Mouse (Mus musculus) lung, postnatal 0 days (tissue): Measurements from ENCODE around the gene Mrpl53. TPM values are rescaled to one million over a fixed set of nuclear protein-coding genes. Genes with fewer than 3 reads are reported as not detected.

ENCODE experiments used
- ATAC-seq: fragments of 200-750 bp; cut with Nextera tagmentation; 2 replicates; pipeline ENCODE4 v1.8.0; 2017; ENCODE audit warnings: moderate library complexity
- DNase-seq: peaks from one replicate; pipeline ENCODE4 v3.0.0-alpha.2; 2016; ENCODE audit warnings: low spot score
- H3K27ac ChIP-seq: fragments of 300-500 bp; sonication (generic); 2 replicates; pipeline ENCODE4 v1.5.1; 2014; ENCODE audit warnings: antibody characterized with exemption, mild to moderate bottlenecking, low read length, mixed read lengths
- H3K27me3 ChIP-seq: fragments of 300-500 bp; sonication (generic); replicated peaks from 2 replicates; pipeline ENCODE4 v1.6.1; 2014; ENCODE audit warnings: low read length, mixed read lengths; ENCODE audit not compliant: insufficient read depth
- H3K36me3 ChIP-seq: fragments of 300-500 bp; sonication (generic); 2 replicates; pipeline ENCODE4 v1.6.1; 2014; ENCODE audit warnings: low read length, mixed read lengths; ENCODE audit not compliant: insufficient read depth
- H3K4me1 ChIP-seq: fragments of 300-500 bp; sonication (generic); 2 replicates; pipeline ENCODE4 v1.6.1; 2014; ENCODE audit warnings: antibody characterized with exemption, low read depth, low read length, mixed read lengths; ENCODE audit not compliant: insufficient read depth
- H3K4me2 ChIP-seq: fragments of 300-500 bp; sonication (generic); replicated peaks from 2 replicates; pipeline ENCODE4 v1.6.1; 2014; ENCODE audit warnings: low read depth, mild to moderate bottlenecking, low read length, moderate library complexity, mixed read lengths
- H3K4me3 ChIP-seq: fragments of 300-500 bp; sonication (generic); 2 replicates; pipeline ENCODE4 v1.5.1; 2014; ENCODE audit warnings: low read depth, low read length
- H3K9ac ChIP-seq: fragments of 300-500 bp; sonication (generic); replicated peaks from 2 replicates; pipeline ENCODE4 v1.6.1; 2014; ENCODE audit warnings: low read depth, mild to moderate bottlenecking
- H3K9me3 ChIP-seq: fragments of 300-500 bp; sonication (generic); 2 replicates; pipeline ENCODE4 v1.6.1; 2016; ENCODE audit warnings: low read length, mixed read lengths
- CTCF ChIP-seq: IDR thresholded peaks from 2 replicates; pipeline ENCODE4 v1.5.1; 2016; ENCODE audit warnings: antibody characterized with exemption, mild to moderate bottlenecking
- EP300 ChIP-seq: IDR thresholded peaks from 2 replicates; pipeline ENCODE4 v1.6.1; 2016; ENCODE audit warnings: antibody characterized with exemption, mild to moderate bottlenecking, control low read depth
- WGBS: fragments of 180-500 bp; shearing (Covaris S2); extraction: QIAGEN DNeasy Blood & Tissue Kit; methylation state at CpG from one replicate; pipeline ENCODE4 v1.1.7; 2014; 5-methylcytosine and 5-hydroxymethylcytosine counted together
- polyA plus RNA-seq: library from polyadenylated mRNA; unstranded; fragments of >200 nt; fragmentation: Nextera tagmentation; extraction: Ambion mirVana; gene quantifications from 2 replicates; pipeline ENCODE4 v1.2.1, GENCODE M21; 2015

Mrpl53 gene
- polyA plus RNA-seq, 1 experiment from 2014 or later, result 128 TPM

DNA sequence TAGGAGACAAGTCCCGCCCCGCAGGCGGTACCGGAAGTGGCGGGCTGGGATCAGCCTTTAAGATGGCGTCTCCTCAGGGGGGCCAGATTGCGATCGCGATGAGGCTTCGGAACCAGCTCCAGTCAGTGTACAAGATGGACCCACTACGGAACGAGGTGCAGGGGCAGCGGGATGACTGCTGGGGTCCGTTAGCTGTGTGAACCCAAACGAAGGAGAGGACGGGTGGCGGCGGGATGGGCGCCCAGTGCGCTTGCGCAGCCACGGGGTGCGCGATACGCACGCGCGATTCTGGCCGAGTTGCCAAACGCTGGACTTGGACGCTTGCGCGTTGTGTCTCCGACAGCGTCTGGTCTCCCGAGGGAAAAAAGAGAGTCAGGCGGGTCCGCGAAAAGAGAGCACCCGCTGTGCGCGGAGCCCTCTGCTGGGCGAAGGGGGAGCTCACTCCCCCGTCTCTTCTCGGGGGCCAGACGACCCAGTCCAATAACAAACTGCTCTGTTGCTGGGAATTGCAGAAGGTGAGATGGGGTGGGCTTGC, 30.4 kb upstream of the Mrpl53 start:
- Histone ChIP-seq H3K4me3 (peak overlapping the region; percentile 74), H3K9me3 (no peaks in the 10 kb centered on the region), H3K4me1 (no peaks in the 10 kb centered on the region), H3K27ac (peak overlapping the region; percentile 65; the same call in 1 of the 2 replicates), H3K9ac (peak overlapping the region; percentile 70), H3K36me3 (no peaks in the 10 kb centered on the region), H3K4me2 (peak overlapping the region; percentile 98), H3K27me3 (0 out of 2 replicates have a peak, but pooled peaks cover under 1% of the 10 kb centered on the region)
- under 1% methylated on average over 46 of the region's 46 CpGs for WGBS
- no peak for TF ChIP-seq EP300
- TF ChIP-seq CTCF, result peak; percentile 79
- ATAC-seq, result peak; percentile 97
- peak; percentile 97 for DNase-seq

GRCm38 (mm10) chr6:83080210-83080609, 28.6 kb upstream of the Mrpl53 start:
- TF ChIP-seq CTCF (no peak), EP300 (no peak)
- DNase-seq (no peak), ATAC-seq (no peak)
- no peaks in the 10 kb centered on the region for H3K9me3 ChIP-seq
- H3K4me2 ChIP-seq, result no peak overlapping the region
- no peak overlapping the region for H3K4me3 ChIP-seq
- H3K36me3 ChIP-seq, result no peaks in the 10 kb centered on the region
- H3K27ac ChIP-seq, result no peak overlapping the region
- no peak overlapping the region for H3K9ac ChIP-seq
- no peaks in the 10 kb centered on the region for H3K4me1 ChIP-seq
- WGBS, result 81% methylated on average over 5 of the region's 5 CpGs
- H3K27me3 ChIP-seq, result peaks cover 9% of the 10 kb centered on the region; the same call in 1 of the 2 replicates

GRCm38 (mm10) chr6:83083497-83083896, 25.3 kb upstream of the Mrpl53 start:
- TF ChIP-seq CTCF (no peak), EP300 (no peak)
- no peaks in the 10 kb centered on the region for H3K9me3 ChIP-seq
- WGBS, result 25% methylated on average over 5 of the region's 5 CpGs
- H3K9ac ChIP-seq, result no peak overlapping the region
- H3K4me2 ChIP-seq, result no peak overlapping the region
- peaks cover 27% of the 10 kb centered on the region; the same call in 1 of the 2 replicates for H3K27me3 ChIP-seq
- H3K36me3 ChIP-seq, result no peaks in the 10 kb centered on the region
- peaks cover 5% of the 10 kb centered on the region for H3K4me1 ChIP-seq
- ATAC-seq (no peak), DNase-seq (no peak)
- no peak overlapping the region for H3K27ac ChIP-seq
- no peak overlapping the region for H3K4me3 ChIP-seq

DNA sequence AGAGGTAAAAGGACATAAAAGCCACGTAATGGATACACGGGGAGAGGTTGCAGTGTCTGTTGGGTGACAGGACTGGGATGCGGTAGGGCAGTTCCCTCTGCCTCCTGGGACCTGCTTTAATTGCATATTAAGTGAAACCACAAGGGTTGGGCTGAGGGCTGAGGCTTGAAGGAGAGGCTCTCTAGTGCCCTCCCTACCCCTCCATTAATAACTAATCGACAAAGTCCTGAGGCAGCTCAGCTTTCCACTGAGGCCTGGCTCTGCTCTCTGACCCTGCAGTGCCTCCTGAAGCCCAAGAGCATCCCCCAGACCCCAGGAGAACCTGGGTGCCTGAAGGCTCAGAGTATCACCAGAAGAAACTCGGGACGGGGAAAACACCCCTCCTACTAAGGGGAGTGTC, 24.4 kb upstream of the Mrpl53 start:
- no peak overlapping the region for H3K27ac ChIP-seq
- TF ChIP-seq CTCF (no peak), EP300 (no peak)
- no peak overlapping the region for H3K4me2 ChIP-seq
- WGBS, result 10% methylated on average over 6 of the region's 6 CpGs
- no peaks in the 10 kb centered on the region for H3K9me3 ChIP-seq
- DNase-seq, result no peak
- no peak overlapping the region for H3K9ac ChIP-seq
- no peak for ATAC-seq
- H3K36me3 ChIP-seq, result no peaks in the 10 kb centered on the region
- no peak overlapping the region for H3K4me3 ChIP-seq
- H3K4me1 ChIP-seq, result peaks cover 5% of the 10 kb centered on the region
- H3K27me3 ChIP-seq, result peaks cover 28% of the 10 kb centered on the region; the same call in 1 of the 2 replicates

GRCm38 (mm10) chr6:83086121-83087035, 22.5 kb upstream of the Mrpl53 start, which contains the start of gene Lbx2:
Gene Lbx2, plus strand, starts transcription at chr6:83086367.
- H3K4me3 ChIP-seq, result peak within 1 kb of the TSS; percentile 16; the same call in 1 of the 2 replicates
- no peak within 1 kb of the TSS for H3K9ac ChIP-seq
- H3K27ac ChIP-seq, result no peak within 1 kb of the TSS
- no peak for DNase-seq
- peaks cover 28% of the 10 kb centered on the region; the same call in 1 of the 2 replicates for H3K27me3 ChIP-seq
- 3% methylated on average over 35 of the region's 42 CpGs for WGBS
- TF ChIP-seq CTCF, result no peak
- TF ChIP-seq EP300, result no peak
- no peaks in the 10 kb centered on the region for H3K9me3 ChIP-seq
- H3K4me1 ChIP-seq, result peaks cover 5% of the 10 kb centered on the region
- peak within 1 kb of the TSS; percentile 50 for H3K4me2 ChIP-seq
- H3K36me3 ChIP-seq, result no peaks in the 10 kb centered on the region
- no peak for ATAC-seq

GRCm38 (mm10) chr6:83087205-83087925, 21.5 kb upstream of the Mrpl53 start:
- no peak for DNase-seq
- H3K27me3 ChIP-seq, result peaks cover 28% of the 10 kb centered on the region; the same call in 1 of the 2 replicates
- H3K4me1 ChIP-seq, result peaks cover 5% of the 10 kb centered on the region
- ATAC-seq, result no peak; the same call in 1 of the 2 replicates
- 2% methylated on average over 47 of the region's 47 CpGs for WGBS
- TF ChIP-seq EP300 (no peak), CTCF (no peak)
- H3K9me3 ChIP-seq, result no peaks in the 10 kb centered on the region
- H3K36me3 ChIP-seq, result no peaks in the 10 kb centered on the region
- H3K9ac ChIP-seq, result no peak overlapping the region
- peak overlapping the region; percentile 16 for H3K4me3 ChIP-seq
- peak overlapping the region; percentile 50 for H3K4me2 ChIP-seq
- no peak overlapping the region for H3K27ac ChIP-seq
